Mouse (Mus musculus) heart, embryonic 13.5 days (tissue): ENCODE data around the gene Ugt1a5. TPM values are rescaled to one million over a fixed set of nuclear protein-coding genes. Genes with fewer than 3 reads are reported as not detected.

ENCODE experiments used
- ATAC-seq: fragments of 200-750 bp; cut with Nextera tagmentation; 2 replicates; pipeline ENCODE4 v1.8.0; 2017; ENCODE audit warnings: moderate TSS enrichment; ENCODE audit not compliant: insufficient number of reproducible peaks, low FRiP score, low TSS enrichment; ENCODE audit errors: extremely low read depth
- H3K27ac ChIP-seq: fragments of 300-500 bp; sonication (generic); replicated peaks from 2 replicates; pipeline ENCODE4 v1.5.1; 2015; ENCODE audit warnings: moderate library complexity, mild to moderate bottlenecking, inconsistent platforms
- H3K27me3 ChIP-seq: fragments of 300-500 bp; sonication (generic); replicated peaks from 2 replicates; pipeline ENCODE4 v1.6.1; 2015; ENCODE audit warnings: mild to moderate bottlenecking, inconsistent platforms
- H3K36me3 ChIP-seq: fragments of 300-500 bp; sonication (generic); 2 replicates; pipeline ENCODE4 v1.6.1; 2015; ENCODE audit warnings: mild to moderate bottlenecking, inconsistent platforms
- H3K4me1 ChIP-seq: fragments of 300-500 bp; sonication (generic); 2 replicates; pipeline ENCODE4 v1.6.1; 2015; ENCODE audit warnings: inconsistent platforms
- H3K4me2 ChIP-seq: fragments of 300-500 bp; sonication (generic); 2 replicates; pipeline ENCODE4 v1.6.1; 2015; ENCODE audit warnings: inconsistent platforms, mild to moderate bottlenecking, moderate library complexity
- H3K4me3 ChIP-seq: fragments of 300-500 bp; sonication (generic); 2 replicates; pipeline ENCODE4 v1.5.1; 2015; ENCODE audit warnings: moderate library complexity, mild to moderate bottlenecking, inconsistent platforms
- H3K9ac ChIP-seq: fragments of 300-500 bp; sonication (generic); 2 replicates; pipeline ENCODE4 v1.6.1; 2015; ENCODE audit warnings: inconsistent platforms, mild to moderate bottlenecking, moderate library complexity
- H3K9me3 ChIP-seq: fragments of 300-500 bp; sonication (generic); 2 replicates; pipeline ENCODE4 v1.6.1; 2016; ENCODE audit warnings: inconsistent platforms
- WGBS: fragments of 180-500 bp; shearing (Covaris S2); methylation state at CpG from one replicate; pipeline ENCODE4 v1.1.7; 2015; ENCODE audit warnings: mixed read lengths; 5-methylcytosine and 5-hydroxymethylcytosine counted together
- polyA plus RNA-seq: library from polyadenylated mRNA; unstranded; fragments of >200 nt; fragmentation: Nextera tagmentation; extraction: Ambion mirVana; gene quantifications from 2 replicates; pipeline ENCODE4 v1.2.1, GENCODE M21; 2015

Ugt1a5 gene
- polyA plus RNA-seq, 1 experiment from 2014 or later: not detected

GRCm38 (mm10) chr1:88258881-88259642 lies 93.2 kb downstream of the Ugt1a5 start:
- Histone ChIP-seq H3K9me3 (peaks cover 36% of the 10 kb centered on the region), H3K9ac (peak overlapping the region; percentile 0; the same call in 1 of the 2 replicates), H3K27ac (no peak overlapping the region; the same call in 1 of the 2 replicates), H3K4me1 (peaks cover 30% of the 10 kb centered on the region), H3K36me3 (peaks cover 48% of the 10 kb centered on the region), H3K4me3 (no peak overlapping the region), H3K4me2 (no peak overlapping the region), H3K27me3 (no peaks in the 10 kb centered on the region)
- no peak for ATAC-seq
- 60% methylated on average over 8 of the region's 8 CpGs for WGBS

- Histone ChIP-seq H3K4me2 (no peak overlapping the region), H3K9me3 (peaks cover 31% of the 10 kb centered on the region), H3K36me3 (peaks cover 54% of the 10 kb centered on the region), H3K4me3 (no peak overlapping the region), H3K4me1 (peaks cover 33% of the 10 kb centered on the region), H3K9ac (peak overlapping the region; percentile 0; the same call in 1 of the 2 replicates), H3K27ac (no peak overlapping the region; the same call in 1 of the 2 replicates), H3K27me3 (no peaks in the 10 kb centered on the region)
- WGBS: 70% methylated on average over 4 of the region's 4 CpGs
- ATAC-seq: no peak
These were observed 93.8 kb downstream of the Ugt1a5 start for GRCm38 (mm10) chr1:88259643-88260024.

GRCm38 (mm10) chr1:88260114-88260513 lies 94.3 kb downstream of the Ugt1a5 start:
- no peak overlapping the region for H3K9ac ChIP-seq
- WGBS: 69% methylated on average over 6 of the region's 6 CpGs
- H3K4me1 ChIP-seq: peaks cover 37% of the 10 kb centered on the region
- no peak overlapping the region for H3K4me2 ChIP-seq
- H3K4me3 ChIP-seq: no peak overlapping the region
- no peak for ATAC-seq
- no peaks in the 10 kb centered on the region for H3K27me3 ChIP-seq
- H3K36me3 ChIP-seq: peaks cover 59% of the 10 kb centered on the region
- H3K9me3 ChIP-seq: peaks cover 26% of the 10 kb centered on the region
- H3K27ac ChIP-seq: no peak overlapping the region

GRCm38 (mm10) chr1:88260604-88261377 lies 95.0 kb downstream of the Ugt1a5 start:
- 81% methylated on average over 10 of the region's 10 CpGs for WGBS
- H3K9me3 ChIP-seq: peaks cover 19% of the 10 kb centered on the region
- H3K27ac ChIP-seq: no peak overlapping the region
- ATAC-seq: no peak
- no peak overlapping the region for H3K4me3 ChIP-seq
- H3K4me1 ChIP-seq: peaks cover 43% of the 10 kb centered on the region
- peaks cover 65% of the 10 kb centered on the region for H3K36me3 ChIP-seq
- H3K4me2 ChIP-seq: no peak overlapping the region
- H3K9ac ChIP-seq: no peak overlapping the region
- no peaks in the 10 kb centered on the region for H3K27me3 ChIP-seq

- Histone ChIP-seq H3K4me2 (no peak overlapping the region), H3K9ac (no peak overlapping the region), H3K27ac (no peak overlapping the region), H3K4me3 (no peak overlapping the region), H3K4me1 (peaks cover 43% of the 10 kb centered on the region), H3K27me3 (no peaks in the 10 kb centered on the region), H3K9me3 (peaks cover 10% of the 10 kb centered on the region), H3K36me3 (peaks cover 75% of the 10 kb centered on the region)
- no peak for ATAC-seq
- 77% methylated on average over 7 of the region's 7 CpGs for WGBS
These were observed 95.9 kb downstream of the Ugt1a5 start for GRCm38 (mm10) chr1:88261706-88262105.

GRCm38 (mm10) chr1:88262255-88262654 lies 96.4 kb downstream of the Ugt1a5 start:
- H3K4me2 ChIP-seq: no peak overlapping the region
- H3K27me3 ChIP-seq: no peaks in the 10 kb centered on the region
- ATAC-seq: no peak
- peaks cover 80% of the 10 kb centered on the region for H3K36me3 ChIP-seq
- peak overlapping the region; percentile 0; the same call in 1 of the 2 replicates for H3K9ac ChIP-seq
- H3K27ac ChIP-seq: no peak overlapping the region
- no peak overlapping the region for H3K4me3 ChIP-seq
- 73% methylated on average over 4 of the region's 4 CpGs for WGBS
- peaks cover 4% of the 10 kb centered on the region for H3K9me3 ChIP-seq
- peaks cover 43% of the 10 kb centered on the region for H3K4me1 ChIP-seq

- Histone ChIP-seq H3K27ac (no peak overlapping the region), H3K9me3 (no peaks in the 10 kb centered on the region), H3K4me1 (peaks cover 43% of the 10 kb centered on the region), H3K9ac (no peak overlapping the region), H3K4me3 (no peak overlapping the region), H3K27me3 (no peaks in the 10 kb centered on the region), H3K36me3 (peaks cover 87% of the 10 kb centered on the region), H3K4me2 (no peak overlapping the region)
- 74% methylated on average over 6 of the region's 6 CpGs for WGBS
- ATAC-seq: no peak
These were observed 97.1 kb downstream of the Ugt1a5 start for GRCm38 (mm10) chr1:88262961-88263360.

- H3K4me2 ChIP-seq: no peak overlapping the region
- no peak for ATAC-seq
- WGBS: 90% methylated on average over 5 of the region's 5 CpGs
- H3K9me3 ChIP-seq: no peaks in the 10 kb centered on the region
- H3K4me3 ChIP-seq: no peak overlapping the region
- H3K27me3 ChIP-seq: no peaks in the 10 kb centered on the region
- H3K36me3 ChIP-seq: peaks cover 95% of the 10 kb centered on the region
- peaks cover 42% of the 10 kb centered on the region for H3K4me1 ChIP-seq
- H3K27ac ChIP-seq: no peak overlapping the region
- H3K9ac ChIP-seq: no peak overlapping the region
These were observed 98.0 kb downstream of the Ugt1a5 start for GRCm38 (mm10) chr1:88263778-88264177.

GRCm38 (mm10) chr1:88264237-88264868 lies 98.5 kb downstream of the Ugt1a5 start:
- H3K4me2 ChIP-seq: no peak overlapping the region
- WGBS: 77% methylated on average over 7 of the region's 7 CpGs
- no peak for ATAC-seq
- H3K36me3 ChIP-seq: peaks cover 100% of the 10 kb centered on the region
- H3K27me3 ChIP-seq: no peaks in the 10 kb centered on the region
- H3K4me1 ChIP-seq: peaks cover 36% of the 10 kb centered on the region
- no peaks in the 10 kb centered on the region for H3K9me3 ChIP-seq
- no peak overlapping the region for H3K4me3 ChIP-seq
- H3K27ac ChIP-seq: no peak overlapping the region
- H3K9ac ChIP-seq: no peak overlapping the region

GRCm38 (mm10) chr1:88264869-88265240 lies 99.0 kb downstream of the Ugt1a5 start:
- H3K27ac ChIP-seq: no peak overlapping the region
- H3K27me3 ChIP-seq: no peaks in the 10 kb centered on the region
- peaks cover 100% of the 10 kb centered on the region for H3K36me3 ChIP-seq
- no peak overlapping the region for H3K4me3 ChIP-seq
- 69% methylated on average over 4 of the region's 4 CpGs for WGBS
- no peak for ATAC-seq
- no peaks in the 10 kb centered on the region for H3K9me3 ChIP-seq
- peaks cover 31% of the 10 kb centered on the region for H3K4me1 ChIP-seq
- no peak overlapping the region for H3K4me2 ChIP-seq
- no peak overlapping the region for H3K9ac ChIP-seq

- H3K9me3 ChIP-seq: no peaks in the 10 kb centered on the region
- H3K27ac ChIP-seq: no peak overlapping the region
- H3K9ac ChIP-seq: no peak overlapping the region
- H3K4me2 ChIP-seq: no peak overlapping the region
- peaks cover 91% of the 10 kb centered on the region for H3K36me3 ChIP-seq
- H3K27me3 ChIP-seq: no peaks in the 10 kb centered on the region
- no peak for ATAC-seq
- no peak overlapping the region for H3K4me3 ChIP-seq
- H3K4me1 ChIP-seq: peaks cover 26% of the 10 kb centered on the region
- WGBS: 86% methylated on average over 13 of the region's 13 CpGs
These were observed 100.3 kb downstream of the Ugt1a5 start for GRCm38 (mm10) chr1:88266123-88266522.
